Mouse (Mus musculus): Measurements from ENCODE around the gene Tmem135.

DNA sequence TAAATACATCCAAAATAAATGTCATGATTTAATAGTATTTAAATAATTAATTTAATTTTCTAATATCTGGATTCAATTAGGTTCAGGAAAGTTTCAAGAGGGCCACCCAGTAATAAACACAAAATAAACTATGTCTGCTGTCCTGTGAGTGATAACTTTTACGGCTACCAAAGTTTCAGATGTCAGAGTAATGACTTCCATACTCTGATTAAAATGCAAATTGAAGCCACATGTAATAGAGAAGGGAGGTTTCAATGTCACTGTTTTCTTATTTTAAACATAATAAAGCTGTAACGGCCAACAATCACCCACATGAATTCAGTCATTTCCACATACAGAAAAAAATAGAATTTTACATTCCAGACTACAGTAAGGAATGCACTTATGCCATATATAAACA lies 145.2 kb downstream of the Tmem135 start:
- TF ChIP-seq POLR2A (IDR thresholded peaks at IDR 0.05; ENCODE audit: insufficient read depth, low read depth, low read length), result no peak
- TF ChIP-seq CTCF (IDR thresholded peaks at IDR 0.05), result no peak
- TF ChIP-seq EP300 (IDR thresholded peaks at IDR 0.05; ENCODE audit: insufficient read depth, low read depth, low read length), result no peak

Measured in heart, adult 2 months (tissue).